Mouse (Mus musculus) CH12.LX (cell line): Measurements from ENCODE around the gene Jun. TPM values are rescaled to one million over a fixed set of nuclear protein-coding genes. Genes with fewer than 3 reads are reported as not detected.

Experiments
- DNase-seq: peaks from one replicate; pipeline ENCODE4 v3.0.0-alpha.2; 2013; ENCODE audit errors: extremely low read depth
- H3K27ac ChIP-seq: 2 replicates; pipeline ENCODE4 v1.5.1; 2012; ENCODE audit warnings: low read depth, mild to moderate bottlenecking, control low read depth, moderate library complexity; ENCODE audit not compliant: insufficient read depth
- H3K27me3 ChIP-seq: replicated peaks from 2 replicates; pipeline ENCODE3; 2012; ENCODE audit warnings: inconsistent platforms
- H3K36me3 ChIP-seq, 2 experiments: replicated peaks in 1 of 2; 2 replicates each; pipeline versions ENCODE3 to v1.6.1; 2012; ENCODE audit warnings: inconsistent platforms in 1 of 2, low read length in 1 of 2, mild to moderate bottlenecking in 1 of 2, mixed read lengths in 1 of 2, moderate library complexity in 1 of 2; ENCODE audit not compliant: control insufficient read depth in 1 of 2, insufficient read depth in 1 of 2
- H3K4me1 ChIP-seq, 2 experiments: 2 replicates each; pipeline ENCODE4 v1.6.1; 2012; ENCODE audit warnings: inconsistent platforms in 1 of 2, moderate library complexity in 1 of 2; ENCODE audit not compliant: insufficient read depth in 2 of 2, control insufficient read depth in 1 of 2
- H3K4me2 ChIP-seq: 2 replicates; pipeline ENCODE4 v1.6.1; 2012; ENCODE audit warnings: low read depth, mild to moderate bottlenecking, control low read depth; ENCODE audit not compliant: poor library complexity, insufficient read depth, severe bottlenecking
- H3K4me3 ChIP-seq, 3 experiments: fragments of 150-350 bp in 1 of 3; sonication (generic) in 1 of 3; replicated peaks in 1 of 3; 2 replicates each; pipeline versions ENCODE3 to v1.5.1; 2011 to 2012; ENCODE audit warnings: low read depth in 2 of 3, low read length in 2 of 3, mild to moderate bottlenecking in 2 of 3, moderate library complexity in 2 of 3, control low read depth in 1 of 3, improper control_type of control experiment in 1 of 3, inconsistent platforms in 1 of 3, mixed read lengths in 1 of 3; ENCODE audit not compliant: poor library complexity in 1 of 3
- H3K79me2 ChIP-seq: replicated peaks from 2 replicates; pipeline ENCODE4 v1.6.1; 2012; ENCODE audit warnings: mild to moderate bottlenecking, moderate library complexity; ENCODE audit not compliant: control insufficient read depth, poor library complexity, insufficient read depth, severe bottlenecking; ENCODE audit errors: extremely low read depth
- H3K9ac ChIP-seq: 2 replicates; pipeline ENCODE4 v1.6.1; 2012; ENCODE audit warnings: low read depth, mild to moderate bottlenecking, control low read depth, moderate library complexity; ENCODE audit not compliant: insufficient read depth
- H3K9me3 ChIP-seq: replicated peaks from 2 replicates; pipeline ENCODE3; 2012; ENCODE audit warnings: low read length, inconsistent platforms, mixed read lengths
- CHD2 ChIP-seq: IDR thresholded peaks from 2 replicates; pipeline ENCODE4 v1.6.1; 2011; ENCODE audit warnings: low read length, improper control_type of control experiment
- E2F4 ChIP-seq: IDR thresholded peaks from 2 replicates; pipeline ENCODE4 v1.6.1; 2011; ENCODE audit warnings: low read depth, low read length, improper control_type of control experiment; ENCODE audit not compliant: insufficient replicate concordance
- ELF1 ChIP-seq: IDR thresholded peaks from 2 replicates; pipeline ENCODE4 v1.6.1; 2014; ENCODE audit warnings: low read depth, mild to moderate bottlenecking, inconsistent platforms, low read length, improper control_type of control experiment
- EP300 ChIP-seq: IDR thresholded peaks from 2 replicates; pipeline ENCODE4 v1.6.1; 2011; ENCODE audit warnings: low read length, improper control_type of control experiment
- ETS1 ChIP-seq: conservative IDR thresholded peaks from 2 replicates; pipeline ENCODE4 v1.6.1; 2012; ENCODE audit warnings: low read depth, mild to moderate bottlenecking, inconsistent platforms, low read length, improper control_type of control experiment, moderate library complexity
- GABPA ChIP-seq: IDR thresholded peaks from 2 replicates; pipeline ENCODE4 v1.6.1; 2012; ENCODE audit warnings: low read depth, low read length, improper control_type of control experiment, inconsistent platforms; ENCODE audit not compliant: insufficient replicate concordance
- IRF4 ChIP-seq: IDR thresholded peaks from 2 replicates; pipeline ENCODE4 v1.6.1; 2014; ENCODE audit warnings: low read depth, mild to moderate bottlenecking, inconsistent platforms, low read length, improper control_type of control experiment
- JUN ChIP-seq: IDR thresholded peaks from 2 replicates; pipeline ENCODE4 v1.6.1; 2011; ENCODE audit warnings: low read depth, mild to moderate bottlenecking, low read length, improper control_type of control experiment, moderate library complexity; ENCODE audit not compliant: insufficient read depth
- MEF2A ChIP-seq: IDR thresholded peaks from 2 replicates; pipeline ENCODE4 v1.6.1; 2014; ENCODE audit warnings: low read depth, mild to moderate bottlenecking, inconsistent platforms, low read length, improper control_type of control experiment, borderline replicate concordance
- MXI1 ChIP-seq: IDR thresholded peaks from 2 replicates; pipeline ENCODE4 v1.6.1; 2011; ENCODE audit warnings: mild to moderate bottlenecking, low read depth, low read length, improper control_type of control experiment
- RCOR1 ChIP-seq: conservative IDR thresholded peaks from 2 replicates; pipeline ENCODE4 v1.6.1; 2012; ENCODE audit warnings: low read depth, mild to moderate bottlenecking, inconsistent platforms, low read length, improper control_type of control experiment
- SMC3 ChIP-seq: IDR thresholded peaks from 2 replicates; pipeline ENCODE4 v1.6.1; 2011; ENCODE audit warnings: low read depth, low read length, improper control_type of control experiment
- TCF12 ChIP-seq: IDR thresholded peaks from 2 replicates; pipeline ENCODE4 v1.6.1; 2014; ENCODE audit warnings: low read depth, mild to moderate bottlenecking, inconsistent platforms, low read length, improper control_type of control experiment
- USF1 ChIP-seq: IDR thresholded peaks from 2 replicates; pipeline ENCODE4 v1.6.1; 2014; ENCODE audit warnings: low read depth, mild to moderate bottlenecking, inconsistent platforms, low read length, improper control_type of control experiment
- USF2 ChIP-seq: conservative IDR thresholded peaks from 2 replicates; pipeline ENCODE4 v1.6.1; 2011; ENCODE audit warnings: low read depth, low read length, improper control_type of control experiment
- ZC3H11A ChIP-seq: IDR thresholded peaks from 2 replicates; pipeline ENCODE4 v1.6.1; 2012; ENCODE audit warnings: low read depth, mild to moderate bottlenecking, inconsistent platforms, low read length, improper control_type of control experiment
- ZMIZ1 ChIP-seq: IDR thresholded peaks from 2 replicates; pipeline ENCODE4 v1.6.1; 2012; ENCODE audit warnings: low read depth, mild to moderate bottlenecking, inconsistent platforms, low read length, improper control_type of control experiment
- dilution Hi-C: fragments of 300-500 bp; cut with MboI; formaldehyde crosslinking; loops from 2 replicates; pipeline ENCODE4 v1.14.3; 2020; ENCODE audit warnings: low sequenced_read_pairs; ENCODE audit not compliant: extremely low pct_unique_long_range_greater_than_20kb, extremely low pct_ligation_motif_present
- in situ Hi-C: fragments of 300-500 bp; cut with MboI; formaldehyde crosslinking; loops from 3 replicates; pipeline ENCODE4 v1.14.3; 2019; ENCODE audit warnings: low sequenced_read_pairs, low pct_ligation_motif_present, low pct_unique_long_range_greater_than_20kb, mixed read lengths
- polyA plus RNA-seq: library from polyadenylated mRNA; unstranded; fragments of >175 nt; gene quantifications from 2 replicates; pipeline ENCODE4 v1.2.1, GENCODE M21; 2012; ENCODE audit warnings: low read depth; ENCODE audit not compliant: insufficient read length
- total RNA-seq, 2 experiments: library from RNA; depleted of rRNA; stranded (reverse); fragments of 300-350 nt in 1 of 2; fragments of >200 nt in 1 of 2; gene quantifications; 2 replicates each; pipeline ENCODE4 v1.2.3; 2012 to 2014

Gene Jun
- total and polyA plus RNA-seq, 3 experiments, result 7.2 to 15.0 (median 10.4) TPM

DNA sequence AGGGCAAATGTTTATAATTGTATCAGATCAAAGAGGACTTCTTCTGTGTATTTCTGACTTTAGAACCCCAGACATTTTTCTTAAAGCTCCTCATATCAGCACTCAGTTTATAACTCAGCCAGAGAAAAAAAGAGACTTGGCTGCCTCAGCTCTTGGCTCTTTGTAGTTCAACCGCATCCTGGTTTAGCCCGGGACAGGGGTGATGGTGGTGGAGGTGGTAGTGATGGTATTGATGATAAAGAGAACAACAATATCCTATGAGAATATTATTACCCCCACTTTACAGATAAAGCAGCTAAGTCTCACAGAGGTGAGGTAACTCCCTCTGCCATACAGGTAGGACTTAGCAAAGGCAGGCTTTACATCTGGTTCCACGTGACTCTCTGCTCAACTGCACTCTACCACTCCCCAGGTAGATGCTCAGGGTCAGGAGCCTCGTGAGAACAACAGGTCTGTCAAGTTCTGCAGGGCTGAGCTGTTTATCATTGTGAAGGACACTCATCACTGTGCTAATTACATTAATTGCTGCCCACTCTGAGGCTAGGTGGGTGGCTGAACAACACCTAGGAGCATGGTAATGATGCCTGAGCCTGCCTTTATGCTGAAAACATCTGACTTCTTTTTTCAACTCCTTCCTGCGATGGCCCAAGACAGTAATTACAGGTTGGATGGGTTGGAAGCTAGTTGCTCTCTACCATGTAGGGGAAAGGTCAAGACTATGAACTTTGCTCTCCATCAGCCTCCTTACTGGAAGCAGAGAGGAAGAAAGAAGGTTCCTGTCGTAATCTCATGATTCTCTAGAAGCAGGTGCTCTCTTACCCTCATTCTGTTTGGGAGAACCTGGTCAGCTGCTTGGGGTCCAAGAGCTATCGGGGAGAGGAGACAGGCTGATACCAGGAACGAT, 16.3 kb upstream of the Jun start:
- no peak for DNase-seq
- H3K36me3 ChIP-seq, result no peaks in the 10 kb centered on the region
- H3K79me2 ChIP-seq, result no peaks in the 10 kb centered on the region
- no peak overlapping the region for H3K27ac ChIP-seq
- in situ Hi-C loops, result loop anchor here (25.0 kb wide), 1 partner anchor 494 kb away; the partner anchor contains the start of gene Fggy
- TF ChIP-seq ELF1 (no peak), TCF12 (no peak), ZC3H11A (no peak), ZMIZ1 (no peak), USF1 (no peak), E2F4 (no peak), USF2 (no peak), GABPA (no peak), JUN (no peak), SMC3 (no peak), MEF2A (no peak)
- H3K9me3 ChIP-seq, result no peaks in the 10 kb centered on the region
- no peak overlapping the region for H3K4me3 ChIP-seq
- H3K4me1 ChIP-seq, result peaks cover 3 to 25% of the 10 kb centered on the region in 2 experiments; a peak in 3 of 4 replicates
- H3K4me2 ChIP-seq, result no peak overlapping the region
- H3K9ac ChIP-seq, result no peak overlapping the region
- dilution Hi-C loops, result no loop called here
- H3K27me3 ChIP-seq, result no peaks in the 10 kb centered on the region

DNA sequence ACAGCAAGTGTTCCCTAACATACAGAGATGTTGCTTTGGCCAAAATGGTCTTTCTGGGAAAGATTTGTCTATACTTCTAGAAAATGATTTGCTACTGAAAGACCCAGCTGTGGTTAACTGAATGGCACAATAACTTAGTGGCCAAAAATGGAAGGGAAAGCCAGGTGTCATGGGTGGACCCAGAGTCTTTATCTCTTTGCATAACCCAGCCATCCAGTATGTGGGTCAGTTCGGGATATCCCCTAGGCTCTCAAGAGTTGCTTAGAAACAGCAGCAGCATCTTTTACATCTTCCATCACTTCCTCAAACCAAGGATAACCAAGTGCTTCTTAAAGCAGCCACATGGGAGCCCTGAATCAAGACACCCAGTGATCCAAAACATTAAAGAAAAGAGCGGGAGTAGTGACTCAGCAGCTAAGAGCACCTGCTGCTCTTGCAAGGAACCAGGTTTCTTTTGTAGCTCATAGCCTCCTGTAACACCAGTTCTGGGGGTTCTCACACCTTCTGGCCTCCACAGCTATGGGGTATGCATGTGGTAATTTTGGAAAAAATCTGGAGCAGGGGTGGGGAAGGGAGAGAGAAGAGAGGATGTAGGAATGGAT, 11.7 kb upstream of the Jun start:
- H3K4me1 ChIP-seq, result peaks cover 3 to 22% of the 10 kb centered on the region in 2 experiments; a peak in 3 of 4 replicates
- no peaks in the 10 kb centered on the region for H3K79me2 ChIP-seq
- no peak overlapping the region for H3K4me2 ChIP-seq
- in situ Hi-C loops (loop anchor here (25.0 kb wide), 1 partner anchor 499 kb away; the partner anchor contains the start of gene Fggy), dilution Hi-C loops (no loop called here)
- DNase-seq, result peak; percentile 87
- H3K4me3 ChIP-seq, result no peak overlapping the region
- H3K27ac ChIP-seq, result no peak overlapping the region
- no peaks in the 10 kb centered on the region for H3K27me3 ChIP-seq
- TF ChIP-seq EP300, result peak; percentile 71; the same call in 1 of the 2 replicates
- no peak for TF ChIP-seq USF1
- TF ChIP-seq IRF4, result peak; percentile 38; the same call in 1 of the 2 replicates
- TF ChIP-seq RCOR1, result 0 out of 2 replicates have a peak, but pooled peaks have one; percentile 39
- peak; percentile 54 for TF ChIP-seq ETS1
- no peak for TF ChIP-seq MXI1
- TF ChIP-seq MEF2A, result peak; percentile 68
- TF ChIP-seq CHD2, result peak; percentile 44; the same call in 1 of the 2 replicates
- peak; percentile 59; the same call in 1 of the 2 replicates for TF ChIP-seq TCF12
- TF ChIP-seq, all 38 proteins: peak for 7
- Histone ChIP-seq H3K9ac (no peak overlapping the region), H3K36me3 (no peaks in the 10 kb centered on the region), H3K9me3 (no peaks in the 10 kb centered on the region)
